Mouse (Mus musculus): ENCODE results near the gene Flt3. TPM values are rescaled to one million over a fixed set of nuclear protein-coding genes. Genes with fewer than 3 reads are reported as not detected.

Gene Flt3
- 0.13 and 0.14 TPM in 2 replicates for polyA plus RNA-seq (2016; fragmentation: Nextera tagmentation; extraction: Ambion mirVana)

DNA sequence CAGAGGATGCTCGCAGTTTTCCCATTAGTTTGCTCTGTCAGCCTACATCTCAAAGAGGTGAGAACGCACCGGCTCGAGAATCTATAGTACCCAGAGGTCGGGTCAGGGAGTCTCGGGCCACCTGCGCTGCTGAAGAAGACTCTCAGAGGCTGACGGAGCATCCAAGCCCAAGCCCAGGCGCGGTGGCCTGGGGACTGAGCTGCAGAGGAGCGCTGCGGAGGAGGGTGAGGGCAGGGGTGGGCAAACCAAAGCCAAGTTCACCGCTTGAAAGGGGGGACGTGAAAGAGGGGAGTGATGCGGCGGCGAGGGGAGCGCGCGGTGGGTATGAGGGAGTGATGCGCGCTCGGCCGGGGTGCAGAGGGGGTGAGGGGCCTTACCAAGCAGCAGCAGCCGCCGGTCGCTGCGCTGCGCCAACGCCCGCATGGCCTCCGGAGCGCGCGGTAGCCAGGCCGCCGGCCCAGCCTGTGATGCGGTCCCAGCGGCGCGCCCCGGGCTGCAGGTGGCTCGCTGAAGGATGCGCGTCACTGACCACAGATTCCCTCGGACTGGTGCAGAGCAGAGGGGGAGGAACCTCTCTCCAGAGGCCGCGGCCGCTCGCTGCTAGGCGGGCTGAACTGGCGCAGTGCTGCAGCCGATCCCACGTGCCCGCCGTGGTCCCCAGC lies at the start of gene Flt3:
Gene Flt3 (minus strand): TSS at position 647 of the 662 bp plus-strand sequence.
- peak; percentile 82 for ATAC-seq (ENCODE audit: low FRiP score)

DNA sequence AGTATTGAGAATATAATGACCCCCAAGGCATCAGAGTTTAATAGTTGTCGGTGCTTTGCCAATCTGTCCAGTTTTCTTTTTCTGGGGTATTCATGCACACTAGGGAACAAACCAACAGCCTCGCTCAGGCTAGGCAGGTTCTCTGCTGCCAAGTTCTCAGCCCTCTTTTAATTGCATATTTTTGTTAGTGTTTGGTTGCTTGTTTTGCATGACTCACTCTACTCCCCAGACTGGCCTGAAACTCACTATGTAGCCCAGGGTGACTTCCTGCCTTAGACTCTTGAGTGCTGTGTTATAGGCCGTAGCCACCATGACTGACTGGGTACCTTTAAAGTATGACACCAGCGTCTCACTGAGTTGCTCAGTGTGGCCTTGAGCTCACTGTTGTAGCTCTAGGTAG lies 48.6 kb upstream of the Flt3 start:
- Histone ChIP-seq H3K36me3 (0 out of 2 replicates have a peak, but pooled peaks cover 3% of the 10 kb centered on the region), H3K9ac (no peak overlapping the region), H3K4me3 (no peak overlapping the region), H3K27me3 (no peaks in the 10 kb centered on the region), H3K4me2 (replicated peaks) (no peak overlapping the region), H3K27ac (no peak overlapping the region), H3K9me3 (replicated peaks) (no peaks in the 10 kb centered on the region), H3K4me1 (0 out of 2 replicates have a peak, but pooled peaks cover 7% of the 10 kb centered on the region)
- 88% methylated on average over 4 of the region's 4 CpGs for WGBS
- no peak for ATAC-seq (ENCODE audit: low FRiP score)

More for the DNA sequence above, at the start of gene Flt3:
- H3K27ac ChIP-seq = no peak within 1 kb of the TSS
- no peaks in the 10 kb centered on the region for H3K36me3 ChIP-seq
- peak within 1 kb of the TSS; percentile 41 for H3K4me3 ChIP-seq
- peaks cover 45% of the 10 kb centered on the region for H3K27me3 ChIP-seq
- peak within 1 kb of the TSS; percentile 57 for H3K9ac ChIP-seq
- no peaks in the 10 kb centered on the region for H3K9me3 ChIP-seq (replicated peaks)
- WGBS = under 1% methylated on average over 56 of the region's 56 CpGs
- peaks cover 12% of the 10 kb centered on the region for H3K4me1 ChIP-seq
- peak within 1 kb of the TSS; percentile 81 for H3K4me2 ChIP-seq (replicated peaks)

DNA sequence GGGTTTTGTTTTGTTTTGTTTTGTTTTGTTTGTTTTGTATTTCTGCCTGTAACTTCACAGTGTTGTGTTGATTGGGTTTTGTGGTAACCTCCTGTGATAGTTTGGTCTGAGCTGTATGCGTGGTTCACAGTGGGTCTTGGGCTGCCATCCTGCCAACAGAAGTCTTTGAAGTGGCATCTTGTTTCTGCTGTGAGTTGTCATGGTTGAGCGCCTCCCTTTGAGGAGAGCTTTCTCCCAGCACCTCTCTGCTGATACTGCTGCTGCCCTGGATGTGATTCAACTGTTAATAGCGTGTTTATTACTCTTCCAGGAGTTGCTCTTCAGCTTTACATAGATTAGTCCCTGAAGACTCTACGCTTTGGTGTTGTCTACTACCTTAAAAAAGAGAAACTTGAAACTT lies 48.2 kb upstream of the Flt3 start:
- Histone ChIP-seq H3K9me3 (replicated peaks) (no peaks in the 10 kb centered on the region), H3K27ac (no peak overlapping the region), H3K27me3 (no peaks in the 10 kb centered on the region), H3K4me3 (no peak overlapping the region), H3K36me3 (0 out of 2 replicates have a peak, but pooled peaks cover 3% of the 10 kb centered on the region), H3K4me2 (replicated peaks) (no peak overlapping the region), H3K9ac (no peak overlapping the region), H3K4me1 (0 out of 2 replicates have a peak, but pooled peaks cover 7% of the 10 kb centered on the region)
- WGBS = 51% methylated on average over 4 of the region's 4 CpGs
- ATAC-seq (ENCODE audit: low FRiP score) = no peak

DNA sequence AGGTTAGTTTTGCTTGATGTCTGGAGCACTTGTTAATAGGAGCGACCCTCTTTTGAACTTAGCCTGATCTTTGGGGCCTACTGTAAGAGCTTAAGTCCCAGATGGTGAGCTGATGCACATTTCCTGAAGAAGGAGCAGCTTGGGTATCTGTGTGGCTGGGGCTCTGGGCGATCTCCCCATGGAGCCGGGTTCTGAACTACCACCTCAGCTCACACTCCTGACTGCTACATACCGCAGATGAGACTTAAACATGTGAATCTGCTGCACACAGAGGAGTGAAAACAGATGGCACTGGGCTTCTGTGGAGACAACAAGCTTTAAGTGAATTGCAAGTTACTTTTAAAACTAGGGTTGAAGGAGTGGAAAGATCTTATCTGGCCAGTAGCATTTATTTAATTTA lies 45.0 kb upstream of the Flt3 start:
- Histone ChIP-seq H3K36me3 (no peaks in the 10 kb centered on the region), H3K27ac (no peak overlapping the region), H3K9me3 (replicated peaks) (no peaks in the 10 kb centered on the region), H3K4me3 (no peak overlapping the region), H3K4me2 (replicated peaks) (no peak overlapping the region), H3K9ac (no peak overlapping the region), H3K27me3 (no peaks in the 10 kb centered on the region), H3K4me1 (0 out of 2 replicates have a peak, but pooled peaks cover 7% of the 10 kb centered on the region)
- WGBS = 78% methylated on average over 4 of the region's 4 CpGs
- no peak for ATAC-seq (ENCODE audit: low FRiP score)

DNA sequence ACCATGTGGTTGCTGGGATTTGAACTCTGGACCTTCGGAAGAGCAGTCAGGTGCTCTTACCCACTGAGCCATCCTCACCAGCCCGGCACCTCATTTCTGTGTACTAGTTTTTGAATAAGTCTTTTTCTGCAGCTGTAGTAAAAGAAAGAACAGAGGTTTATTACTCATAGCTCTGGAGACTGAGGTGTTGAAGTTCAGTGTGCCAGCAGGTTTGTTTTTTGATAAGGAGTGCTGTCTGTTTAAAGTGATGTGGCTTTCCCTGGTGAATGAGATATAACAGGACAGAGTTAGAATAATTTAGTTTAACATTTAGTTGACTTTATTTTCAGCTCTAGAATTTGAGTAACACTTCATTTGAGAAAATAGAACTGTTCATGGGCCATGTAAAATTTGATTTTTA lies 44.5 kb upstream of the Flt3 start:
- no peak overlapping the region for H3K27ac ChIP-seq
- H3K4me1 ChIP-seq = 0 out of 2 replicates have a peak, but pooled peaks cover 7% of the 10 kb centered on the region
- H3K27me3 ChIP-seq = no peaks in the 10 kb centered on the region
- no peaks in the 10 kb centered on the region for H3K9me3 ChIP-seq (replicated peaks)
- no peaks in the 10 kb centered on the region for H3K36me3 ChIP-seq
- H3K4me3 ChIP-seq = no peak overlapping the region
- no peak overlapping the region for H3K9ac ChIP-seq
- 91% methylated on average over 2 of the region's 2 CpGs for WGBS
- no peak for ATAC-seq (ENCODE audit: low FRiP score)
- H3K4me2 ChIP-seq (replicated peaks) = no peak overlapping the region

GRCm38 (mm10) chr5:147444298-147444697 lies 44.0 kb upstream of the Flt3 start:
- no peak overlapping the region for H3K9ac ChIP-seq
- no peak for ATAC-seq (ENCODE audit: low FRiP score)
- 0 out of 2 replicates have a peak, but pooled peaks cover 7% of the 10 kb centered on the region for H3K4me1 ChIP-seq
- 89% methylated on average over 6 of the region's 6 CpGs for WGBS
- no peaks in the 10 kb centered on the region for H3K36me3 ChIP-seq
- no peak overlapping the region for H3K4me2 ChIP-seq (replicated peaks)
- H3K4me3 ChIP-seq = no peak overlapping the region
- no peaks in the 10 kb centered on the region for H3K9me3 ChIP-seq (replicated peaks)
- H3K27me3 ChIP-seq = no peaks in the 10 kb centered on the region
- no peak overlapping the region for H3K27ac ChIP-seq

GRCm38 (mm10) chr5:147442741-147443140 lies 42.5 kb upstream of the Flt3 start:
- Histone ChIP-seq H3K4me3 (no peak overlapping the region), H3K9me3 (replicated peaks) (no peaks in the 10 kb centered on the region), H3K9ac (no peak overlapping the region), H3K4me2 (replicated peaks) (no peak overlapping the region), H3K36me3 (0 out of 2 replicates have a peak, but pooled peaks cover 5% of the 10 kb centered on the region), H3K27me3 (no peaks in the 10 kb centered on the region), H3K4me1 (0 out of 2 replicates have a peak, but pooled peaks cover 2% of the 10 kb centered on the region), H3K27ac (no peak overlapping the region)
- no peak for ATAC-seq (ENCODE audit: low FRiP score)
- 84% methylated on average over 4 of the region's 4 CpGs for WGBS

DNA sequence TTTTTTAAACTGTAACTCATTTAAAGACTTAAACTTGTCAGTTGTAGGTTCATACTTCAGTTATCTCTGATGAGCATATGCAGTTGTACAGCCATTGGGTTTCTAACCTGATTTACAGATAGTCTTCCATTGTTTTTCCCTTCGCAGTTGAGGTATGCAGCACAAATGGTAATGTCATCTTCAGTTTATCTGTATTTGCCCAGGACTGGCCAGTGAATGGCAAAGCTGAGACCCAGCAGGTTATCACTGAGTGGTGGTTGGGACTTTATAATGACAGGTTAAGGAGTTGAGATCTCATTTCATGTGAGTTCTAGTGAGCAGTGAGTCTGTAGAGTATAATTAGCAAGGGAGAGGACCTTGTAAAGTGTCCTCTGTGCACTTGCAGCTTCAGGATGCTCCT lies 41.7 kb upstream of the Flt3 start:
- 89% methylated on average over 1 of the region's 1 CpGs for WGBS
- no peak overlapping the region for H3K27ac ChIP-seq
- H3K9ac ChIP-seq = no peak overlapping the region
- H3K9me3 ChIP-seq (replicated peaks) = no peaks in the 10 kb centered on the region
- 0 out of 2 replicates have a peak, but pooled peaks cover 5% of the 10 kb centered on the region for H3K36me3 ChIP-seq
- H3K4me2 ChIP-seq (replicated peaks) = no peak overlapping the region
- 0 out of 2 replicates have a peak, but pooled peaks cover 2% of the 10 kb centered on the region for H3K4me1 ChIP-seq
- ATAC-seq (ENCODE audit: low FRiP score) = no peak
- no peak overlapping the region for H3K4me3 ChIP-seq
- H3K27me3 ChIP-seq = no peaks in the 10 kb centered on the region

DNA sequence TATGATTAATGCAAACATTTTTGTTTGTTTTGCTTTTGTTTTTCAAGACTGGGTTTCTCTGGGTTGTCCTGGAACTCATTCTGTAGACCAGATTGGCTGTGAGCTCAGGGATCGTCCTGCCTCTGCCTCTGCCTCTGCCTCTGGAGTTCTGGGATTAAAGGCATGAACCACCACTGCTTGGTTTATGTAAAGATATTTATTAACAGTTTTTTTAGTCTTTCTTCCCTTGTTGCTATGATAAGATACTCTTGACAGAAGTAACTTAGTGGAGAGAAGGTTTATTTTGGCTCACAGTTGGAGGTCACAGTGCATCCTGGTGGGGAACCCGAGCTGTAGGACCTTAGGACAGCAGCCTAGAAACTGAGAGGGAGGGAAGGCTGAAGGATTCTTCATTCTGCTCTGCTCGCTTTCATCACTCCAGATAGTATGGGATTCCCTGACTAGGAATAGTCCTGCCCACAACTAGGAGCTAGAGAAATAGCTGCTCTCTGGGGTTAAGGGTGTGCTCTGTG lies 40.8 kb upstream of the Flt3 start:
- Histone ChIP-seq H3K4me3 (no peak overlapping the region), H3K4me2 (replicated peaks) (no peak overlapping the region), H3K27ac (no peak overlapping the region), H3K9ac (no peak overlapping the region), H3K27me3 (no peaks in the 10 kb centered on the region), H3K9me3 (replicated peaks) (no peaks in the 10 kb centered on the region), H3K4me1 (peaks cover 8% of the 10 kb centered on the region; the same call in 1 of the 2 replicates), H3K36me3 (0 out of 2 replicates have a peak, but pooled peaks cover 5% of the 10 kb centered on the region)
- WGBS = 69% methylated on average over 3 of the region's 3 CpGs
- no peak for ATAC-seq (ENCODE audit: low FRiP score)

DNA sequence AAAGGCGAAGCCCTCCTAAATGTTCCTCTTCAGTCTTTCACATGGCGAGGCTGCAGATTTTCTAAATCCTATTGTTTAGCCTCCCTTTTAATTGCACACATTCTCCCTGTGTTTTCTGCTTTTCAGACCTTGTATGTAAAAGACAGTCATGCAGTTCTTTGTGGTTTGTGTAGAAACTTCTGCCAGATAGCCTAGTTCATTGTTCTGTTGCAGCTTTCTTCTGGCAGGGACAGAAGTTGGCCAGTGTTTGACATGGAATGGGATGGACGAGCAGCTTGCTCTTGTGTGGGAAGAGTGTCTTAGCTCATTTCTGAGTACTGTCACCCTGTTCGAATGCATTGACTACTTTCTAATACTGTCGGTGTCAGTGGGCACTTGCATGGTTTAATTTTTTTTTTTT lies 36.2 kb upstream of the Flt3 start:
- peaks cover 36% of the 10 kb centered on the region for H3K4me1 ChIP-seq
- H3K9me3 ChIP-seq (replicated peaks) = no peaks in the 10 kb centered on the region
- no peak overlapping the region for H3K27ac ChIP-seq
- H3K4me2 ChIP-seq (replicated peaks) = no peak overlapping the region
- no peak for ATAC-seq (ENCODE audit: low FRiP score)
- 0 out of 2 replicates have a peak, but pooled peaks cover 9% of the 10 kb centered on the region for H3K36me3 ChIP-seq
- no peak overlapping the region for H3K9ac ChIP-seq
- no peaks in the 10 kb centered on the region for H3K27me3 ChIP-seq
- WGBS = 78% methylated on average over 5 of the region's 5 CpGs
- H3K4me3 ChIP-seq = no peak overlapping the region

DNA sequence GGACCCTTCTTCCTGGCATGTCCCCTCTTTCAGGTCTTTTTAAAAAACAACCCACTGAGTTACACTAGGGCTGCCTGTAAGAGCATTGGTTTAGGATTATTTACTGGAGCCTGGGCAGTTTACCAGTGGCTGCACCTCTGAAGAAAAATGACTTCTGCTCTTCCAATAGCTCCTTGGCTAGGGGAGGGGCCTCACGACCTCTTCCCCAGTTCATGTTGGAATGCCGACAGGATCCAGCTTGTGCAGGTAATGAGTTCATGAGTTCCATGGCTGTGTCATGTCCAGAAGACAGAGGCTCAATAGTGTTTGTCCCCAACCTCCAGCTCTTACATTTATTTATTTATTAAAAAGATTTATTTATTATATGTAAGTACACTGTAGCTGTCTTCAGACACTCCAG lies 35.5 kb upstream of the Flt3 start:
- H3K9me3 ChIP-seq (replicated peaks) = no peaks in the 10 kb centered on the region
- H3K4me3 ChIP-seq = no peak overlapping the region
- H3K27ac ChIP-seq = no peak overlapping the region
- no peak overlapping the region for H3K9ac ChIP-seq
- no peak for ATAC-seq (ENCODE audit: low FRiP score)
- WGBS = 71% methylated on average over 2 of the region's 2 CpGs
- H3K27me3 ChIP-seq = no peaks in the 10 kb centered on the region
- no peak overlapping the region for H3K4me2 ChIP-seq (replicated peaks)
- 0 out of 2 replicates have a peak, but pooled peaks cover 9% of the 10 kb centered on the region for H3K36me3 ChIP-seq
- H3K4me1 ChIP-seq = peaks cover 36% of the 10 kb centered on the region

DNA sequence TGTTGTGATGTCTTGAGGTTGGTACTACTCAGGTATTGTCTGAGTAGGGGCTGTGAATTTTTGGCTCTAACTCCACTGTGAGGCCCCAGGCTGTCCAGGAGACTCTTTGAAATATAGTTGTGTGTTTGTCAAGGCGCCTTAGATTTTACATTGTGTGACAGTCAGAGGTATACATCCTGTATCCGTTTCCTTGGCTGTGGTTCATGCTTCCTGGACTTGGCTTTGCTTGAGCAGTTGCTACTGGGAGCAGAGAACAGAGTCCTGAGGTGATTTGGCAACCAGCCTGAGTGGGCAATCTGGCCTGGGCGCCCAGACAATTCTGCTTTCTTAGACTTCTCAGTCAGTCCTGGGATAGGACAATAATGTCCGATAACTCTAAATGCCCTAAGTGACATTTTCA lies 34.9 kb upstream of the Flt3 start:
- Histone ChIP-seq H3K27me3 (no peaks in the 10 kb centered on the region), H3K27ac (no peak overlapping the region), H3K4me1 (peaks cover 36% of the 10 kb centered on the region), H3K4me2 (replicated peaks) (no peak overlapping the region), H3K9me3 (replicated peaks) (no peaks in the 10 kb centered on the region), H3K36me3 (0 out of 2 replicates have a peak, but pooled peaks cover 9% of the 10 kb centered on the region), H3K9ac (no peak overlapping the region), H3K4me3 (no peak overlapping the region)
- WGBS = 76% methylated on average over 4 of the region's 4 CpGs
- ATAC-seq (ENCODE audit: low FRiP score) = no peak
